8 mouse cellular contexts compared by ENCODE assay signal in genomic region chr11:97278456-97278855, GRCm38 (mm10). TPM values are rescaled to one million over a fixed set of nuclear protein-coding genes. Genes with fewer than 3 reads are reported as not detected.
DNase-seq lines count a peak whose midpoint lies in the region; ATAC-seq and TF ChIP-seq lines count a peak whose summit lies in the region.
"Had no signal": no experiment of that assay in that cellular context is flagged by ENCODE, and none has a peak within 500 bp of the region (broad histone marks: within the 10 kb centered on the region; RNA-seq: fewer than 3 reads in every experiment).

No protein-coding gene starts in this region.

- DNase-seq in forebrain, embryonic 14.5 days (ENCODE audit: low spot score) = no peak
- DNase-seq in stomach, postnatal 0 days (ENCODE audit: low spot score) = no peak
- DNase-seq in B cell, adult 2 months = no peak
- DNase-seq: adrenal gland, adult 8-10 months had no signal

- H3K4me2 ChIP-seq in forebrain, embryonic 14.5 days (ENCODE audit: low read length) = peak overlapping the region; percentile 70
- H3K4me2 ChIP-seq in liver, embryonic 12.5 days = peak overlapping the region; percentile 98
- peak overlapping the region; percentile 53 for H3K4me2 ChIP-seq in stomach, postnatal 0 days (replicated peaks; ENCODE audit: low read depth)

- peak overlapping the region; percentile 3; the same call in 1 of the 2 replicates for H3K27ac ChIP-seq in forebrain, embryonic 14.5 days (ENCODE audit: low read depth, low read length)
- no peak overlapping the region for H3K27ac ChIP-seq in liver, embryonic 12.5 days
- 0 out of 2 replicates have a peak overlapping the region, but pooled peaks have one; percentile 99 for H3K27ac ChIP-seq in stomach, postnatal 0 days (replicated peaks)

- no peak for ATAC-seq in megakaryocyte, adult 5-6 weeks (ENCODE audit: poor library complexity, severe bottlenecking)
- no peak for ATAC-seq in forebrain, embryonic 14.5 days
- ATAC-seq in liver, embryonic 12.5 days = no peak
- ATAC-seq in stomach, postnatal 0 days (ENCODE audit: low FRiP score, low TSS enrichment) = no peak
- ATAC-seq in monocyte, adult 5-6 weeks (replicated peaks; ENCODE audit: insufficient number of reproducible peaks, low FRiP score, low TSS enrichment, poor library complexity, severe bottlenecking) = no peak

- peak overlapping the region; percentile 95 for H3K4me3 ChIP-seq in megakaryocyte, embryonic 14.5 days (replicated peaks)
- peak overlapping the region; percentile 99 for H3K4me3 ChIP-seq in forebrain, embryonic 14.5 days (ENCODE audit: low read depth, low read length)
- H3K4me3 ChIP-seq in liver, embryonic 12.5 days = peak overlapping the region; percentile 92; the same call in 1 of the 2 replicates
- peak overlapping the region; percentile 99 for H3K4me3 ChIP-seq in stomach, postnatal 0 days (ENCODE audit: low read depth, low read length)

- TF ChIP-seq CTCF in stomach, postnatal 0 days (IDR thresholded peaks at IDR 0.05; ENCODE audit: low read depth) = no peak

- H3K36me3 ChIP-seq in megakaryocyte, embryonic 14.5 days (replicated peaks; ENCODE audit: low read length) = peaks cover 11% of the 10 kb centered on the region
- no peaks in the 10 kb centered on the region for H3K36me3 ChIP-seq in forebrain, embryonic 14.5 days (ENCODE audit: control insufficient read depth, insufficient read depth, low read length)
- H3K36me3 ChIP-seq in liver, embryonic 12.5 days = no peaks in the 10 kb centered on the region
- no peaks in the 10 kb centered on the region for H3K36me3 ChIP-seq in stomach, postnatal 0 days (ENCODE audit: control insufficient read depth, insufficient read depth, low read length)

- peaks cover 61% of the 10 kb centered on the region for H3K4me1 ChIP-seq in megakaryocyte, embryonic 14.5 days
- peaks cover 17% of the 10 kb centered on the region for H3K4me1 ChIP-seq in forebrain, embryonic 14.5 days (ENCODE audit: control insufficient read depth, insufficient read depth, low read length)
- peaks cover 42% of the 10 kb centered on the region for H3K4me1 ChIP-seq in liver, embryonic 12.5 days
- no peaks in the 10 kb centered on the region for H3K4me1 ChIP-seq in stomach, postnatal 0 days (replicated peaks; ENCODE audit: control insufficient read depth, insufficient read depth)

- no peak for TF ChIP-seq EP300 in stomach, postnatal 0 days (optimal IDR thresholded peaks at IDR 0.05)

- H3K9me3 ChIP-seq in megakaryocyte, embryonic 14.5 days = no peaks in the 10 kb centered on the region
- no peaks in the 10 kb centered on the region for H3K9me3 ChIP-seq in forebrain, embryonic 14.5 days (replicated peaks; ENCODE audit: control insufficient read depth, low read length)
- no peaks in the 10 kb centered on the region for H3K9me3 ChIP-seq in liver, embryonic 12.5 days (replicated peaks)
- H3K9me3 ChIP-seq in stomach, postnatal 0 days (ENCODE audit: control insufficient read depth, low read length) = no peaks in the 10 kb centered on the region

- 81% methylated on average over 6 of the region's 6 CpGs for WGBS in forebrain, embryonic 14.5 days
- WGBS in liver, embryonic 12.5 days (ENCODE audit: insufficient replicate concordance) = 72% methylated on average over 6 of the region's 6 CpGs
- 65% methylated on average over 6 of the region's 6 CpGs for WGBS in stomach, postnatal 0 days

- peak overlapping the region; percentile 99 for H3K9ac ChIP-seq in forebrain, embryonic 14.5 days (ENCODE audit: low read length)
- 0 out of 2 replicates have a peak overlapping the region, but pooled peaks have one; percentile 96 for H3K9ac ChIP-seq in liver, embryonic 12.5 days
- no peak overlapping the region for H3K9ac ChIP-seq in stomach, postnatal 0 days (ENCODE audit: low read length)

- no peaks in the 10 kb centered on the region for H3K27me3 ChIP-seq in megakaryocyte, embryonic 14.5 days (replicated peaks)
- H3K27me3 ChIP-seq in forebrain, embryonic 14.5 days (replicated peaks; ENCODE audit: control insufficient read depth, insufficient read depth, low read length) = no peaks in the 10 kb centered on the region
- no peaks in the 10 kb centered on the region for H3K27me3 ChIP-seq in liver, embryonic 12.5 days (replicated peaks)
- no peaks in the 10 kb centered on the region for H3K27me3 ChIP-seq in stomach, postnatal 0 days (ENCODE audit: control insufficient read depth, insufficient read depth, low read length)

RNA-seq across cellular contexts. Expression of gene Npepps, which starts 2.0 kb away (rescaled TPM):
- polyA plus RNA-seq in megakaryocyte, embryonic 14.5 days (2012; ENCODE audit: insufficient read depth, low replicate concordance) = 28.5 and 50.1 TPM in 2 replicates
- 39.3 and 45.0 TPM in 2 replicates for total RNA-seq in megakaryocyte, adult 5-6 weeks (2015)
- total RNA-seq in megakaryocyte, adult 5-6 weeks (2017) = 32.3 and 41.5 TPM in 2 replicates
- polyA plus RNA-seq in forebrain, embryonic 14.5 days (2014; fragmentation: Nextera tagmentation; extraction: Ambion mirVana) = 91.3 and 97.4 TPM in 2 replicates
- 27.1 and 31.3 TPM in 2 replicates for polyA plus RNA-seq in liver, embryonic 12.5 days (2016; fragmentation: Nextera tagmentation; extraction: Ambion mirVana)
- 43.4 and 52.8 TPM in 2 replicates for polyA plus RNA-seq in stomach, postnatal 0 days (2015; fragmentation: Nextera tagmentation; extraction: Ambion mirVana)
- 23.9 to 35.9 TPM (median 24.2 TPM) in 3 replicates for total RNA-seq in monocyte, adult 5-6 weeks (2017)

RNA-seq across cellular contexts. Expression of gene Mrpl45, which starts 37.1 kb away (rescaled TPM):
- polyA plus RNA-seq in megakaryocyte, embryonic 14.5 days (2012; ENCODE audit: insufficient read depth, low replicate concordance) = 4.6 and 6.9 TPM in 2 replicates
- 17.2 and 19.8 TPM in 2 replicates for total RNA-seq in megakaryocyte, adult 5-6 weeks (2015)
- 8.2 and 15.2 TPM in 2 replicates for total RNA-seq in megakaryocyte, adult 5-6 weeks (2017)
- 42.2 and 43.4 TPM in 2 replicates for polyA plus RNA-seq in forebrain, embryonic 14.5 days (2014; fragmentation: Nextera tagmentation; extraction: Ambion mirVana)
- 38.9 and 44.0 TPM in 2 replicates for polyA plus RNA-seq in liver, embryonic 12.5 days (2016; fragmentation: Nextera tagmentation; extraction: Ambion mirVana)
- 28.2 and 28.8 TPM in 2 replicates for polyA plus RNA-seq in stomach, postnatal 0 days (2015; fragmentation: Nextera tagmentation; extraction: Ambion mirVana)
- total RNA-seq in monocyte, adult 5-6 weeks (2017) = 7.5 to 14.9 TPM (median 11.4 TPM) in 3 replicates
